Comparison of ENCODE assay signal across 9 mouse cellular contexts in the genomic region with DNA sequence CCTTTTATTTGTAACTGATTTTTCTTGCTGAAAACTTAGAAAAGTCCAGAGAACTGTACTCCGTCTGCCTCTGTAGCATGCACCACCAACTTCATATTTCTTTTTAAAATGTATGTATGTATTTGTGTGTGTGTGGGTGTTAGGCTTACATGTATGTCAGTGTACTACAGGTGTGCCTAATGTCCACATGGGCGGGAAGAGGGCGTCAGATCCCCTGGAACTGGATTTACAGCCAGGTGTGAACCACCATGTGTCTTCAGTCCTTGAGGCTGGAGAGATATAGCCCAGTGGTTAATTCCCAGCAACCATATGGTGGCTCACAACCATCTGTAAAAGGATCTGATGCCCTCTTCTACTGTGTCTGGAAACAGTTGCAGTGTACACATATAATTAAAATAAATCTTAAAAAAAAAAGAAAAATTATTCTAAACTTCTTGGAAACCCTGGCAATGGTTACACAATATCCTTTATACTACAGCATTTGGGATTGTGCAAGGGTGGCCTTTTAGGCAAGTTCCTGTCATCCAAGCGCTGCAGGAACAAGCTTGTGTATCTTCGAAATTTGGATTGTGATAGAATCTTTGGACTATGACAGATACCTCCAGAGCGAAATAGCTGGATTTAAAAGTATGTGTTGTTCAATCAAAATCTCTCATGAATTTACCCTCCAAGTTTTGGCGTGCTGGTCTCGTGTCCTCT. TPM values are rescaled to one million over a fixed set of nuclear protein-coding genes. Genes with fewer than 3 reads are reported as not detected.
DNase-seq lines count a peak whose midpoint lies in the region; ATAC-seq and TF ChIP-seq lines count a peak whose summit lies in the region.
"Had no signal": no experiment of that assay in that cellular context is flagged by ENCODE, and none has a peak within 500 bp of the region (broad histone marks: within the 10 kb centered on the region; RNA-seq: fewer than 3 reads in every experiment).

No protein-coding gene starts in this region.

- H3K27ac ChIP-seq in lung, embryonic 15.5 days, result no peak overlapping the region
- H3K27ac ChIP-seq in forebrain, embryonic 11.5 days (ENCODE audit: low read depth, low read length), result no peak overlapping the region
- no peak overlapping the region for H3K27ac ChIP-seq in limb, embryonic 12.5 days
- peak overlapping the region; percentile 64; the same call in 1 of the 2 replicates for H3K27ac ChIP-seq in neural tube, embryonic 15.5 days (replicated peaks)
- H3K27ac ChIP-seq: embryonic facial prominence, embryonic 15.5 days had no signal

- H3K9me3 ChIP-seq in lung, embryonic 15.5 days, result no peaks in the 10 kb centered on the region
- no peaks in the 10 kb centered on the region for H3K9me3 ChIP-seq in forebrain, embryonic 11.5 days (ENCODE audit: control insufficient read depth, low read length)
- no peaks in the 10 kb centered on the region for H3K9me3 ChIP-seq in limb, embryonic 12.5 days
- no peaks in the 10 kb centered on the region for H3K9me3 ChIP-seq in neural tube, embryonic 15.5 days (replicated peaks)
- H3K9me3 ChIP-seq: embryonic facial prominence, embryonic 15.5 days had no signal

- no peak for TF ChIP-seq CTCF in lung, adult 2 months (IDR thresholded peaks at IDR 0.05; ENCODE audit: insufficient read depth, low read length)

- H3K4me3 ChIP-seq in lung, embryonic 15.5 days, result no peak overlapping the region
- no peak overlapping the region for H3K4me3 ChIP-seq in lung, adult 2 months (replicated peaks; ENCODE audit: extremely low read depth, low read depth, low read length)
- H3K4me3 ChIP-seq in forebrain, embryonic 11.5 days (ENCODE audit: low read depth, low read length), result no peak overlapping the region
- H3K4me3 ChIP-seq in limb, embryonic 12.5 days (replicated peaks), result no peak overlapping the region
- H3K4me3 ChIP-seq in neural tube, embryonic 15.5 days (replicated peaks), result peak overlapping the region; percentile 38

- H3K27me3 ChIP-seq in lung, embryonic 15.5 days, result no peaks in the 10 kb centered on the region
- no peaks in the 10 kb centered on the region for H3K27me3 ChIP-seq in forebrain, embryonic 11.5 days (ENCODE audit: control insufficient read depth, insufficient read depth, low read length)
- no peaks in the 10 kb centered on the region for H3K27me3 ChIP-seq in limb, embryonic 12.5 days
- no peaks in the 10 kb centered on the region for H3K27me3 ChIP-seq in neural tube, embryonic 15.5 days (replicated peaks)
- H3K27me3 ChIP-seq: embryonic facial prominence, embryonic 15.5 days had no signal

- H3K4me2 ChIP-seq in lung, embryonic 15.5 days, result 0 out of 2 replicates have a peak overlapping the region, but pooled peaks have one; percentile 34
- peak overlapping the region; percentile 52 for H3K4me2 ChIP-seq in forebrain, embryonic 11.5 days (ENCODE audit: low read depth, low read length, severe bottlenecking)
- peak overlapping the region; percentile 58 for H3K4me2 ChIP-seq in limb, embryonic 12.5 days
- H3K4me2 ChIP-seq in neural tube, embryonic 15.5 days, result peak overlapping the region; percentile 67

- no peak overlapping the region for H3K9ac ChIP-seq in lung, embryonic 15.5 days
- H3K9ac ChIP-seq in forebrain, embryonic 11.5 days (ENCODE audit: low read length), result no peak overlapping the region; the same call in 1 of the 2 replicates
- no peak overlapping the region for H3K9ac ChIP-seq in limb, embryonic 12.5 days (replicated peaks)
- peak overlapping the region; percentile 41; the same call in 1 of the 2 replicates for H3K9ac ChIP-seq in neural tube, embryonic 15.5 days (replicated peaks)
- H3K9ac ChIP-seq: embryonic facial prominence, embryonic 15.5 days had no signal

- H3K4me1 ChIP-seq in lung, embryonic 15.5 days, result peaks cover 4% of the 10 kb centered on the region; the same call in 1 of the 2 replicates
- no peaks in the 10 kb centered on the region for H3K4me1 ChIP-seq in lung, adult 2 months (ENCODE audit: control insufficient read depth, insufficient read depth, low read length)
- peaks cover 3% of the 10 kb centered on the region; the same call in 1 of the 2 replicates for H3K4me1 ChIP-seq in forebrain, embryonic 11.5 days (replicated peaks; ENCODE audit: control insufficient read depth, insufficient read depth, low read length)
- peaks cover 5% of the 10 kb centered on the region; the same call in 1 of the 2 replicates for H3K4me1 ChIP-seq in limb, embryonic 12.5 days (replicated peaks)
- peaks cover 10% of the 10 kb centered on the region for H3K4me1 ChIP-seq in neural tube, embryonic 15.5 days

- H3K36me3 ChIP-seq in lung, embryonic 15.5 days, result no peaks in the 10 kb centered on the region
- no peaks in the 10 kb centered on the region for H3K36me3 ChIP-seq in forebrain, embryonic 11.5 days (ENCODE audit: control insufficient read depth, insufficient read depth, low read length)
- peaks cover 8% of the 10 kb centered on the region; the same call in 1 of the 2 replicates for H3K36me3 ChIP-seq in limb, embryonic 12.5 days
- peaks cover 9% of the 10 kb centered on the region; the same call in 1 of the 2 replicates for H3K36me3 ChIP-seq in neural tube, embryonic 15.5 days

- WGBS in lung, embryonic 15.5 days, result 61% methylated on average over 8 of the region's 8 CpGs
- WGBS in lung, adult 2 months, result 57% methylated on average over 8 of the region's 8 CpGs
- WGBS in forebrain, embryonic 11.5 days, result 68% methylated on average over 8 of the region's 8 CpGs
- WGBS in limb, embryonic 12.5 days, result 70% methylated on average over 8 of the region's 8 CpGs
- WGBS in neural tube, embryonic 15.5 days, result 72% methylated on average over 8 of the region's 8 CpGs

- TF ChIP-seq POLR2A in lung, adult 2 months (IDR thresholded peaks at IDR 0.05; ENCODE audit: borderline replicate concordance, extremely low read depth, low read depth, low read length), result no peak

- no peak for DNase-seq in lung, adult 2 months
- DNase-seq in forebrain, embryonic 11.5 days (ENCODE audit: low spot score), result no peak
- DNase-seq in cerebellum, adult 9-11 months, result no peak
- no peak for DNase-seq in thymus, postnatal 36 days
- DNase-seq in adrenal gland, adult (ENCODE audit: inconsistent age in 2 of 2, low spot score in 1 of 2), result no peak

- ATAC-seq in lung, embryonic 15.5 days (ENCODE audit: borderline replicate concordance, extremely low read depth, low FRiP score, low TSS enrichment), result no peak
- no peak for ATAC-seq in forebrain, embryonic 11.5 days (replicated peaks; ENCODE audit: low FRiP score)
- no peak for ATAC-seq in limb, embryonic 12.5 days (ENCODE audit: insufficient number of reproducible peaks, insufficient read depth, low FRiP score, low TSS enrichment, low read depth)
- ATAC-seq in neural tube, embryonic 15.5 days (ENCODE audit: low FRiP score), result no peak

RNA-seq across cellular contexts. Expression of a gene that starts 17.0 kb away (rescaled TPM):
- 16.0 and 19.0 TPM in 2 replicates for polyA plus RNA-seq in lung, embryonic 15.5 days (2015; fragmentation: Nextera tagmentation; extraction: Ambion mirVana)
- polyA plus RNA-seq in lung, adult 2 months (2012; rRNA removed), result 12.2 and 16.4 TPM in 2 replicates
- polyA plus RNA-seq in forebrain, embryonic 11.5 days (2014; fragmentation: Nextera tagmentation; extraction: Ambion mirVana), result 12.7 and 13.9 TPM in 2 replicates
- 15.1 and 15.6 TPM in 2 replicates for polyA plus RNA-seq in limb, embryonic 12.5 days (2016; fragmentation: Nextera tagmentation; extraction: Ambion mirVana)
- 32.0 and 36.2 TPM in 2 replicates for polyA plus RNA-seq in neural tube, embryonic 15.5 days (2015; fragmentation: Nextera tagmentation; extraction: Ambion mirVana)

RNA-seq across cellular contexts. Expression of a gene that starts 27.8 kb away (rescaled TPM):
- 5.5 TPM in 2 replicates for polyA plus RNA-seq in lung, embryonic 15.5 days (2015; fragmentation: Nextera tagmentation; extraction: Ambion mirVana)
- 3.2 and 4.4 TPM in 2 replicates for polyA plus RNA-seq in lung, adult 2 months (2012; rRNA removed)
- polyA plus RNA-seq in forebrain, embryonic 11.5 days (2014; fragmentation: Nextera tagmentation; extraction: Ambion mirVana), result 1.4 and 1.6 TPM in 2 replicates
- 3.5 and 3.9 TPM in 2 replicates for polyA plus RNA-seq in limb, embryonic 12.5 days (2016; fragmentation: Nextera tagmentation; extraction: Ambion mirVana)
- polyA plus RNA-seq in neural tube, embryonic 15.5 days (2015; fragmentation: Nextera tagmentation; extraction: Ambion mirVana), result 0.75 and 1.4 TPM in 2 replicates
